Mouse (Mus musculus): ENCODE results near the gene Tbx2. TPM values are rescaled to one million over a fixed set of nuclear protein-coding genes. Genes with fewer than 3 reads are reported as not detected.
A peak's percentile ranks its signal among the peaks of the same experiment; 100 is the strongest.

Tbx2 gene
- polyA plus RNA-seq (2014; fragmentation: Nextera tagmentation; extraction: Ambion mirVana), result 0.32 and 0.79 TPM in 2 replicates

DNA sequence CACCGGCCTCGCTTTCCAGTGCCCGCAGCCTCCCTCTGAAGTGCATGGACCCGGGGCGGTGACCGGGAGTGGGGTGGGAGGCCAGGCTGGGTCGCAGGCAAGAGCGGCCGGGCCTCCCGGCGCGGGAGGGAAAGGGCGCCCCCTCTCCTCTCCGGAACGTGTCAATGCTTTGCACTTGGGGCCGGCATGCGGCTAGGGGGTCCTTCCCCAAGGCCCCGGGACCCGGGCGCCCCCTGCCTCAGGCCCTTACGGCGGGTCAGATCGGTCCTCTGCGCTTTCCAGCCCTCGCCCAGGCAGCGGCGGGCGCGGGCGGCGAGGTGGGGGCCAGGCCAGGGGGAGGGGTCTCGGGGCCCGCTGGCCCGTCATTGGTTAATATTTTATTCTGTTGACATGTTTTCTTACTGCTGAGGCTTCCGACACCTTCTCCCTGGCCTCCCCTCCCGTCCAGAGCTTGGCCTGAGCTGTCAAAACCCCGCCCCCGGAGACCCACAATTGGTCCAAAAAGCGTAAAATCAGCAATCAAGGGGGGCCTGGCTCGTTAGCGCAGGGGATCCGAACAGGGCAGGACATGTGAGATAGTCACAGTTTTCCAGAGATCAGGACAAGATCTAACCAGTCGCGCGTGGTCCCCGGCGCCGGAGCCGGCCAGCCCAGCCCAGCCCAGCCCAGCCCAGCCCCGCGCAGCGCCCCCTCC lies at the start of gene Tbx2:
Gene Tbx2 (plus strand): TSS at position 321 of the 694 bp plus-strand sequence.
- Histone ChIP-seq H3K27me3 (ENCODE audit: control insufficient read depth, insufficient read depth, low read length) (peaks cover 99% of the 10 kb centered on the region), H3K4me1 (ENCODE audit: control insufficient read depth, insufficient read depth, low read length) (peaks cover 29% of the 10 kb centered on the region), H3K27ac (ENCODE audit: low read depth, low read length) (no peak within 1 kb of the TSS), H3K36me3 (ENCODE audit: control insufficient read depth, insufficient read depth, low read length) (no peaks in the 10 kb centered on the region), H3K4me2 (peak within 1 kb of the TSS; percentile 80), H3K4me3 (ENCODE audit: low read depth, low read length) (peak within 1 kb of the TSS; percentile 47), H3K9ac (ENCODE audit: low read length) (peak within 1 kb of the TSS; percentile 45), H3K9me3 (ENCODE audit: control insufficient read depth, low read length) (no peaks in the 10 kb centered on the region)
- under 1% methylated on average over 52 of the region's 52 CpGs for WGBS
- ATAC-seq (ENCODE audit: low FRiP score) (peak; percentile 43), DNase-seq (ENCODE audit: low spot score, missing footprints) (peak; percentile 97)

DNA sequence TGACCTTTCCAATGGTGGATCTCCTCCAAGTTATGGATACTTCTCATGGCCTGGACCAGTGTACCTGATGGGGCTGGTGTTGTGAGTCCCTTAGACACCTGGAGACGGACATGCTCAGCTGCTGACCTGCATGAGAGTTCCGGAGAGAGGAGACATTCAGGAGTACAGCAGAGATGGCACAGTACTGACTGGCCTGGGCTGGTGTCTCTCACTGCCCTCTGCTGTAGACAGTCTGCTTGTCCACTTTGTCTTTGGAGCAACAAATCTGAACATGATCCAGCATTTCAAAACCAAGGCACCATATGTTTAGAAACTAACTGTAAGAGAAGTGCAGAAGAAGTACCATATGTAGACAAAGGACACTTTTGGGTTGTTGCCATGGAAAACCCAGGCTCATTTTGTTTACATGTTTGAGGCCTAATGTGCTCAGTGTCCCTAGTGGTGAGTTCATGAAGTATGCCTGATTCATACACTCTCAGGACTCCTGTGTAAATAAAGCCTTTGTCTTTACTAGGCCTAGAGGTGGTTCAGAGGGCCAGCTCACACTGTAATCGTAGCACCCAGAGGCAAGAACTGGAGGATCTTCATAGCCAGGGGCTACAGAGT lies 46.1 kb upstream of the Tbx2 start:
- Histone ChIP-seq H3K4me2 (no peak overlapping the region), H3K27me3 (ENCODE audit: control insufficient read depth, insufficient read depth, low read length) (no peaks in the 10 kb centered on the region), H3K9me3 (ENCODE audit: control insufficient read depth, low read length) (no peaks in the 10 kb centered on the region), H3K4me3 (ENCODE audit: low read depth, low read length) (no peak overlapping the region), H3K9ac (ENCODE audit: low read length) (no peak overlapping the region), H3K27ac (ENCODE audit: low read depth, low read length) (no peak overlapping the region), H3K4me1 (ENCODE audit: control insufficient read depth, insufficient read depth, low read length) (0 out of 2 replicates have a peak, but pooled peaks cover 4% of the 10 kb centered on the region), H3K36me3 (ENCODE audit: control insufficient read depth, insufficient read depth, low read length) (no peaks in the 10 kb centered on the region)
- no peak for DNase-seq (ENCODE audit: low spot score, missing footprints)
- no peak for ATAC-seq (ENCODE audit: low FRiP score)
- WGBS, result 80% methylated on average over 3 of the region's 3 CpGs

DNA sequence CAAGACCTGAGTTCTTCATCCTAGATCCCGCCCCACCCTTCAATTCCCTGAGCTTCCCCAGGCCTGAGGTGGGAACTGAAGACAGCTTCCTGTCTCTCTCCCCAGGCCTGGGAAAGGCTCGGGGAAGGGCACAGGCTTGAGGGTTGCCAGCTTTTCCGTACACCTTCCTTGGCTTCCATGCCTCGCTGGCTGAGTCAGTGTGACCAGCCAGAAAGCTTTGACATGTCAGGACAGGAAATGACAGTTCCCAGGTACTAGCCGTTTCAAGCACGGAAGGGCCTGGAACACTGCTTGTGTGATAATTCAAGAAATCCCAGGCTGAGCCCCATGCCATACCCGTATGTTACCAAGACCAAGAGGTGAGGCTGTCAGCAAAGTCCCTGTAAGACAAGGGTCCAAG lies 42.6 kb upstream of the Tbx2 start:
- Histone ChIP-seq H3K4me3 (ENCODE audit: low read depth, low read length) (no peak overlapping the region), H3K36me3 (ENCODE audit: control insufficient read depth, insufficient read depth, low read length) (no peaks in the 10 kb centered on the region), H3K27me3 (ENCODE audit: control insufficient read depth, insufficient read depth, low read length) (no peaks in the 10 kb centered on the region), H3K4me2 (no peak overlapping the region), H3K27ac (ENCODE audit: low read depth, low read length) (no peak overlapping the region), H3K4me1 (ENCODE audit: control insufficient read depth, insufficient read depth, low read length) (0 out of 2 replicates have a peak, but pooled peaks cover 4% of the 10 kb centered on the region), H3K9ac (ENCODE audit: low read length) (no peak overlapping the region), H3K9me3 (ENCODE audit: control insufficient read depth, low read length) (no peaks in the 10 kb centered on the region)
- ATAC-seq (ENCODE audit: low FRiP score) (no peak), DNase-seq (ENCODE audit: low spot score, missing footprints) (no peak)
- WGBS, result 91% methylated on average over 7 of the region's 7 CpGs

DNA sequence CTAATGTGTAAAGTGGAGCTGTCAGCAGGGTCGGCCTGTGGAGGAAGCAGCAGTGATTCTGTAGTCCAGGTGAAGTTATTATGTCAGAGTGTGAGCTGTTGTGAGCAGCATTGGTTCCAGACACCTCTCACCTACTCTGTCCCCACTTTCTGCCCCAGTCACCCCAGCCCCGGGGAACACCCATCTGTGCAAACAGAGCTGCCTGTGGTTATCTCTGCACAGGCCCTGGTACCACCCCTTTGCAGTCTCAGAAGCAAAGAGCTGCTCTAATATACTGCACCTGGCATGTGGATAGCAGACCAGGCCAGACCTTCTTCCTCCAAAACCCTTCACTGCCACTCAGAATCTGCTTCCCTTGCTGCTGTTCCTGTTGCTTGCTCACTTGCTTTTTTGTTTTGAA lies 42.1 kb upstream of the Tbx2 start:
- no peak overlapping the region for H3K9ac ChIP-seq (ENCODE audit: low read length)
- H3K27ac ChIP-seq (ENCODE audit: low read depth, low read length), result no peak overlapping the region
- no peak for DNase-seq (ENCODE audit: low spot score, missing footprints)
- ATAC-seq (ENCODE audit: low FRiP score), result no peak
- 81% methylated on average over 2 of the region's 2 CpGs for WGBS
- no peaks in the 10 kb centered on the region for H3K27me3 ChIP-seq (ENCODE audit: control insufficient read depth, insufficient read depth, low read length)
- H3K4me3 ChIP-seq (ENCODE audit: low read depth, low read length), result no peak overlapping the region
- H3K9me3 ChIP-seq (ENCODE audit: control insufficient read depth, low read length), result no peaks in the 10 kb centered on the region
- no peaks in the 10 kb centered on the region for H3K36me3 ChIP-seq (ENCODE audit: control insufficient read depth, insufficient read depth, low read length)
- no peak overlapping the region for H3K4me2 ChIP-seq
- 0 out of 2 replicates have a peak, but pooled peaks cover 4% of the 10 kb centered on the region for H3K4me1 ChIP-seq (ENCODE audit: control insufficient read depth, insufficient read depth, low read length)

DNA sequence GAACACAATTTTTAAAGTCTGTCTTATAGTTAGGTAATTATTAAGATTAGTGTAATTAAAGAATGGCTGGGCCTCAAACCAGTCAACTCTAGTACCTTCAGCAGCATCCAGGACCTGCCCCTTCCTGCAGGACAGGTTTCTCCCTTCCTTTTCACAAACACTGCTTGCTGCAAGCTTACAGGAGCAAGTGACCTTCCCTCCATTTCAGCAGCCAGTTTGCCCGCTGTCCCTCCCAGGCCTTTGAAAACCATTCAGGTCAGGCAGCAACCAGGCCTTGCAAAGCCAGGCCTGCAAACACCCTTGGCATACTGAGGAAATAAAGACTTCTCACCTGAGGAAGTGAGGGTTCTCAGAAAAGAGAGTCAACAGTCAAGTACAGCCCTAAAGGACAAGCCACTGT lies 41.1 kb upstream of the Tbx2 start:
- H3K4me2 ChIP-seq, result no peak overlapping the region
- H3K9me3 ChIP-seq (ENCODE audit: control insufficient read depth, low read length), result no peaks in the 10 kb centered on the region
- no peaks in the 10 kb centered on the region for H3K27me3 ChIP-seq (ENCODE audit: control insufficient read depth, insufficient read depth, low read length)
- no peak overlapping the region for H3K4me3 ChIP-seq (ENCODE audit: low read depth, low read length)
- DNase-seq (ENCODE audit: low spot score, missing footprints) (no peak), ATAC-seq (ENCODE audit: low FRiP score) (no peak)
- no peaks in the 10 kb centered on the region for H3K36me3 ChIP-seq (ENCODE audit: control insufficient read depth, insufficient read depth, low read length)
- H3K4me1 ChIP-seq (ENCODE audit: control insufficient read depth, insufficient read depth, low read length), result no peaks in the 10 kb centered on the region
- H3K9ac ChIP-seq (ENCODE audit: low read length), result no peak overlapping the region
- WGBS, result 73% methylated on average over 1 of the region's 1 CpGs
- H3K27ac ChIP-seq (ENCODE audit: low read depth, low read length), result no peak overlapping the region

DNA sequence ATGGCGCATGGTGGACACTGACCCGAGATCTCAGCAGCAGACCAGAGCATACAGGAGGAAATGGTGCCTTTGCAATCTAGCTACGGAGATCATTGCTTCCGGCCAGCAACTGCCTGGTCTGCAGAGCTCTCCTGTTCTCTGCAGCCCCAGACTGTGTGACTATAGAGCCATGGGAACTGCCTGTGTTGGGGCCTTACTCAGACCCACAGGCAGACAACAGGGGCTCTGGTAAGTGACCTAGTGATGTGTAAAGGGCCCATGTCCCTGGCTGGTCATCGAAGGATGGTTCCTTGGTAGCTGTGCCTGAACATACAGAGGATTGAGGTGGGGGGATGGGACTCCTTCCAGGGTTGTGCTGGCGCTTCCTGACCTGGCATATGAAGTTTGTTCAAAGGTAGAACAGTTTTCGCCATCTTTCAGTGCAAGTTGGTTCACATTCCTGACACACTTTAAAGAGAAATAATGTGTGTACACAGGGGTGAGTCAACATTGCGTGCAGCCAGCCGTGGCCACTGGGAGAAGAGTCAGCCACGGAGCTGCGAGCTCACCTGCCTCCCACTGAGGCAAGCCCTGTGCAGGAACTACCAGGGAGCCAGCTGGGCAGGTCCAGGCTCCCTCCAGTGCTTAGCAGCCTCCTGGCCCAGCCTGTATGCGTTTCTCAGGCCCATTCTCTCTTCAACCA lies 39.7 kb upstream of the Tbx2 start:
- WGBS, result 66% methylated on average over 12 of the region's 12 CpGs
- no peak for ATAC-seq (ENCODE audit: low FRiP score)

DNA sequence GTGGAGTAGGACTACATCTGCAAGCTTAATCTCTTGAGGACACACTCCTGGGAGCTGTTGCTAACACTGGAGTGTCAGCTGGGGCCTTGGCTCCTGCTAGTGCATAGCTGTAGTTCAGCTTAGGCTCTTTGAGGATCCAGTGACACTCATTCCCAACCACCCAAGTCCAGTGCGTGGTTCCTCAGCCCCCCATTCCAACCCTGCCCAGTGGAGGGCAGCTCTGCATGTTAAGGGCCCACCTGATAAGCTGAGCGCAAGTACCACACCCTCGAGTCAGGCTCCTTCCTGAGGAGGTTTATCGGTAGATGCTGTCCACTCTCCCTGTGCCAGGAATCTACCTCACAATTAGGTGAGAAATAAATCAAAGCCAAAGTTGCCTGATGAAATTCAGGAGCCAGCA lies 32.9 kb upstream of the Tbx2 start:
- WGBS, result 90% methylated on average over 4 of the region's 4 CpGs
- H3K4me2 ChIP-seq, result no peak overlapping the region
- no peak overlapping the region for H3K27ac ChIP-seq (ENCODE audit: low read depth, low read length)
- H3K4me1 ChIP-seq (ENCODE audit: control insufficient read depth, insufficient read depth, low read length), result no peaks in the 10 kb centered on the region
- no peaks in the 10 kb centered on the region for H3K27me3 ChIP-seq (ENCODE audit: control insufficient read depth, insufficient read depth, low read length)
- H3K9ac ChIP-seq (ENCODE audit: low read length), result no peak overlapping the region
- H3K36me3 ChIP-seq (ENCODE audit: control insufficient read depth, insufficient read depth, low read length), result no peaks in the 10 kb centered on the region
- no peak overlapping the region for H3K4me3 ChIP-seq (ENCODE audit: low read depth, low read length)
- ATAC-seq (ENCODE audit: low FRiP score) (no peak), DNase-seq (ENCODE audit: low spot score, missing footprints) (no peak)
- no peaks in the 10 kb centered on the region for H3K9me3 ChIP-seq (ENCODE audit: control insufficient read depth, low read length)

More for the DNA sequence above, 39.7 kb upstream of the Tbx2 start:
- Histone ChIP-seq H3K9me3 (ENCODE audit: control insufficient read depth, low read length) (no peaks in the 10 kb centered on the region), H3K36me3 (ENCODE audit: control insufficient read depth, insufficient read depth, low read length) (no peaks in the 10 kb centered on the region), H3K9ac (ENCODE audit: low read length) (no peak overlapping the region), H3K4me2 (no peak overlapping the region), H3K27me3 (ENCODE audit: control insufficient read depth, insufficient read depth, low read length) (no peaks in the 10 kb centered on the region), H3K27ac (ENCODE audit: low read depth, low read length) (no peak overlapping the region), H3K4me1 (ENCODE audit: control insufficient read depth, insufficient read depth, low read length) (no peaks in the 10 kb centered on the region), H3K4me3 (ENCODE audit: low read depth, low read length) (no peak overlapping the region)
- DNase-seq (ENCODE audit: low spot score, missing footprints), result no peak

DNA sequence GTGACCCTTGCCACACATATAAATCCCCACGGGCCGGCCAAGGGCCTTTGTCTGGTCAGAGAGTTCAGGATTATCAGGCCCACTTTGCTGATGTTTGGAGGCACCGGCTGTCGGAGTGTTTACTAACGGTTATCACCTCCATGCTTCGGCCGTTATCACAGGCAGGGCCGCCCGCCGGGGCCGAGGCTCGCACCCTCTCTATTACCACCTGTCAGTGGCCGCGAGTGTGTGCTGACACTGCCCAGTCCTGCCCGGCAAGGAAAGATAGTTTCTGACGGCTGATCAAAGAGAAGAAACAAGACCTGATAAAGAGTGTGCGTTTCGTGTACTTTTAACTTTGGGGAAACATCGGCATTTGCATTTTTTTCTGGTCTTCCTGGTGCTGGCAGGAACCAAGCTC lies 32.5 kb upstream of the Tbx2 start:
- Histone ChIP-seq H3K4me3 (ENCODE audit: low read depth, low read length) (no peak overlapping the region), H3K4me2 (no peak overlapping the region), H3K9me3 (ENCODE audit: control insufficient read depth, low read length) (no peaks in the 10 kb centered on the region), H3K27ac (ENCODE audit: low read depth, low read length) (no peak overlapping the region), H3K27me3 (ENCODE audit: control insufficient read depth, insufficient read depth, low read length) (no peaks in the 10 kb centered on the region), H3K36me3 (ENCODE audit: control insufficient read depth, insufficient read depth, low read length) (no peaks in the 10 kb centered on the region), H3K4me1 (ENCODE audit: control insufficient read depth, insufficient read depth, low read length) (no peaks in the 10 kb centered on the region), H3K9ac (ENCODE audit: low read length) (no peak overlapping the region)
- WGBS, result 73% methylated on average over 19 of the region's 19 CpGs
- no peak for ATAC-seq (ENCODE audit: low FRiP score)
- DNase-seq (ENCODE audit: low spot score, missing footprints), result no peak

DNA sequence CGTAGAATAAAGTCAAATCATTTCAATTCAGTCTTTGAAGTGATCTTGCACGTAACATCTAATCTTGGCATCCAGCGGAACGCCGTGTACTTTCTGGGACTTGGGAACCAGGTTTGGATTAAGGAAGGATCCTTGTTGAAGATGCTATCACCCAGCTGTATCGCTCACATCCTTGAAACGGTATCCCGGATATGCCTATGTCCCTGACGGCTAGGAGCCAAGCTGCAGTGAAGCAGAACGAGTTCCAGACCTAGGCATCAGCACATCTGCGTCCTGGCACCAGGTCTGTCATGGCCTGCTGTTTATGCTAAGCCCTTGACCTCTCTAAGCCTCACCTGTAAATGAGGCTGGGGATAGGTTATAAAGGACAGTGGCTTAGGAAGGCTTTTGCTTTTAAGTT lies 32.0 kb upstream of the Tbx2 start:
- Histone ChIP-seq H3K9ac (ENCODE audit: low read length) (no peak overlapping the region), H3K27me3 (ENCODE audit: control insufficient read depth, insufficient read depth, low read length) (no peaks in the 10 kb centered on the region), H3K4me2 (no peak overlapping the region), H3K36me3 (ENCODE audit: control insufficient read depth, insufficient read depth, low read length) (no peaks in the 10 kb centered on the region), H3K4me1 (ENCODE audit: control insufficient read depth, insufficient read depth, low read length) (no peaks in the 10 kb centered on the region), H3K4me3 (ENCODE audit: low read depth, low read length) (no peak overlapping the region), H3K9me3 (ENCODE audit: control insufficient read depth, low read length) (no peaks in the 10 kb centered on the region), H3K27ac (ENCODE audit: low read depth, low read length) (no peak overlapping the region)
- 75% methylated on average over 11 of the region's 11 CpGs for WGBS
- DNase-seq (ENCODE audit: low spot score, missing footprints), result no peak
- no peak for ATAC-seq (ENCODE audit: low FRiP score)
